Mouse (Mus musculus): Measurements from ENCODE around the gene Pan3.

Pan3 gene

GRCm38 (mm10) chr5:147565444-147565843 is 135.5 kb downstream of the Pan3 start:
- DNase-seq = no peak

- no peak for DNase-seq
Observed at GRCm38 (mm10) chr5:147566335-147566734, 136.4 kb downstream of the Pan3 start.

GRCm38 (mm10) chr5:147572695-147573094 is 142.7 kb downstream of the Pan3 start:
- no peak for DNase-seq

GRCm38 (mm10) chr5:147573555-147573954 is 143.6 kb downstream of the Pan3 start:
- no peak for DNase-seq

GRCm38 (mm10) chr5:147574517-147574916 is 144.6 kb downstream of the Pan3 start:
- no peak for DNase-seq

- no peak for DNase-seq
Observed at GRCm38 (mm10) chr5:147577003-147577402, 147.0 kb downstream of the Pan3 start.

- DNase-seq = no peak
Observed at GRCm38 (mm10) chr5:147579148-147579547, 149.2 kb downstream of the Pan3 start.

- DNase-seq = no peak
Observed at GRCm38 (mm10) chr5:147579691-147580090, 149.7 kb downstream of the Pan3 start.

GRCm38 (mm10) chr5:147580181-147580580 is 150.2 kb downstream of the Pan3 start:
- DNase-seq = no peak

GRCm38 (mm10) chr5:147583702-147584298 is 153.8 kb downstream of the Pan3 start:
- peak; percentile 91 for DNase-seq

GRCm38 (mm10) chr5:147584648-147585047 is 154.7 kb downstream of the Pan3 start:
- DNase-seq = peak; percentile 48

- DNase-seq = peak; percentile 41
Observed at GRCm38 (mm10) chr5:147585070-147585469, 155.1 kb downstream of the Pan3 start.

- peak; percentile 21 for DNase-seq
Observed at GRCm38 (mm10) chr5:147589814-147590213, 159.9 kb downstream of the Pan3 start.

GRCm38 (mm10) chr5:147597825-147598224 is 167.9 kb downstream of the Pan3 start:
- no peak for DNase-seq
